Mouse (Mus musculus) kidney, embryonic 15.5 days (tissue): ENCODE results near the gene Ccdc14. TPM values are rescaled to one million over a fixed set of nuclear protein-coding genes. Genes with fewer than 3 reads are reported as not detected.
A peak's percentile ranks its signal among the peaks of the same experiment; 100 is the strongest.
"Not testable (repeated sequence)": the region's sequence is repeated elsewhere in the genome, so short reads cannot be mapped to it uniquely, and the experiment has no call there.

Source experiments
- ATAC-seq: fragments of 200-750 bp; cut with Nextera tagmentation; replicated peaks from 2 replicates; pipeline ENCODE4 v1.8.0; 2017; ENCODE audit warnings: moderate TSS enrichment; ENCODE audit not compliant: low FRiP score
- H3K27ac ChIP-seq: fragments of 300-500 bp; sonication (generic); 2 replicates; pipeline ENCODE4 v1.5.1; 2015; ENCODE audit warnings: mild to moderate bottlenecking, inconsistent platforms
- H3K27me3 ChIP-seq: fragments of 300-500 bp; sonication (generic); 2 replicates; pipeline ENCODE4 v1.6.1; 2015; ENCODE audit warnings: inconsistent platforms
- H3K36me3 ChIP-seq: fragments of 300-500 bp; sonication (generic); 2 replicates; pipeline ENCODE4 v1.6.1; 2015; ENCODE audit warnings: inconsistent platforms
- H3K4me1 ChIP-seq: fragments of 300-500 bp; sonication (generic); 2 replicates; pipeline ENCODE4 v1.6.1; 2015; ENCODE audit warnings: inconsistent platforms
- H3K4me2 ChIP-seq: fragments of 300-500 bp; sonication (generic); 2 replicates; pipeline ENCODE4 v1.6.1; 2015; ENCODE audit warnings: moderate library complexity, mild to moderate bottlenecking, inconsistent platforms
- H3K4me3 ChIP-seq: fragments of 300-500 bp; sonication (generic); replicated peaks from 2 replicates; pipeline ENCODE4 v1.5.1; 2015; ENCODE audit warnings: mild to moderate bottlenecking, inconsistent platforms
- H3K9ac ChIP-seq: fragments of 300-500 bp; sonication (generic); 2 replicates; pipeline ENCODE4 v1.6.1; 2015; ENCODE audit warnings: mild to moderate bottlenecking, inconsistent platforms
- H3K9me3 ChIP-seq: fragments of 300-500 bp; sonication (generic); replicated peaks from 2 replicates; pipeline ENCODE4 v1.6.1; 2016; ENCODE audit warnings: inconsistent platforms
- WGBS: fragments of 180-500 bp; shearing (Covaris S2); methylation state at CpG from one replicate; pipeline ENCODE4 v1.1.7; 2015; ENCODE audit warnings: mixed read lengths; 5-methylcytosine and 5-hydroxymethylcytosine counted together
- polyA plus RNA-seq: library from polyadenylated mRNA; unstranded; fragments of >200 nt; fragmentation: Nextera tagmentation; extraction: Ambion mirVana; gene quantifications from 2 replicates; pipeline ENCODE4 v1.2.1, GENCODE M21; 2015

The Ccdc14 gene
- polyA plus RNA-seq, 1 experiment from 2014 or later, result 7.6 TPM

GRCm38 (mm10) chr16:34725156-34725555 is 34.7 kb downstream of the Ccdc14 start:
- 94% methylated on average over 3 of the region's 3 CpGs for WGBS

GRCm38 (mm10) chr16:34728610-34729009 is 38.2 kb downstream of the Ccdc14 start:
- H3K4me1 ChIP-seq, H3K4me2 ChIP-seq, ATAC-seq, H3K9ac ChIP-seq, H3K27me3 ChIP-seq, H3K9me3 ChIP-seq, H3K27ac ChIP-seq, H3K4me3 ChIP-seq: not testable (repeated sequence)
- H3K36me3 ChIP-seq, result peaks cover 25% of the 10 kb centered on the region

More at GRCm38 (mm10) chr16:34725156-34725555, 34.7 kb downstream of the Ccdc14 start:
- no peak overlapping the region for H3K4me2 ChIP-seq
- H3K9ac ChIP-seq, result no peak overlapping the region
- H3K27me3 ChIP-seq, result no peaks in the 10 kb centered on the region
- H3K9me3 ChIP-seq, result no peaks in the 10 kb centered on the region
- no peak overlapping the region for H3K27ac ChIP-seq
- H3K4me3 ChIP-seq, result no peak overlapping the region
- ATAC-seq, result no peak
- no peaks in the 10 kb centered on the region for H3K4me1 ChIP-seq
- H3K36me3 ChIP-seq, result peaks cover 45% of the 10 kb centered on the region

- Histone ChIP-seq H3K9me3 (no peaks in the 10 kb centered on the region), H3K27ac (no peak overlapping the region), H3K27me3 (no peaks in the 10 kb centered on the region), H3K4me2 (no peak overlapping the region), H3K4me1 (no peaks in the 10 kb centered on the region), H3K4me3 (no peak overlapping the region), H3K9ac (no peak overlapping the region), H3K36me3 (peaks cover 20% of the 10 kb centered on the region)
- ATAC-seq, result no peak
- 84% methylated on average over 1 of the region's 1 CpGs for WGBS
These were observed 39.0 kb downstream of the Ccdc14 start for GRCm38 (mm10) chr16:34729371-34729770.

GRCm38 (mm10) chr16:34738656-34739233 is 48.3 kb downstream of the Ccdc14 start:
- no peak for ATAC-seq
- Histone ChIP-seq H3K9me3 (no peaks in the 10 kb centered on the region), H3K4me1 (no peaks in the 10 kb centered on the region), H3K9ac (no peak overlapping the region), H3K27me3 (peaks cover 6% of the 10 kb centered on the region; the same call in 1 of the 2 replicates), H3K36me3 (no peaks in the 10 kb centered on the region), H3K27ac (no peak overlapping the region), H3K4me3 (no peak overlapping the region), H3K4me2 (no peak overlapping the region)
- 91% methylated on average over 4 of the region's 4 CpGs for WGBS

GRCm38 (mm10) chr16:34742930-34743329 is 52.5 kb downstream of the Ccdc14 start:
- ATAC-seq, result no peak
- H3K4me3 ChIP-seq, result no peak overlapping the region

GRCm38 (mm10) chr16:34745065-34745585 is 54.7 kb downstream of the Ccdc14 start, which contains the start of gene Mylk:
Gene Mylk, plus strand, starts transcription at chr16:34745210.
- Histone ChIP-seq H3K9me3 (no peaks in the 10 kb centered on the region), H3K36me3 (no peaks in the 10 kb centered on the region), H3K27me3 (peaks cover 24% of the 10 kb centered on the region), H3K4me2 (peak within 1 kb of the TSS; percentile 90), H3K27ac (peak within 1 kb of the TSS; percentile 69; the same call in 1 of the 2 replicates), H3K4me1 (peaks cover 36% of the 10 kb centered on the region), H3K9ac (peak within 1 kb of the TSS; percentile 59), H3K4me3 (peak within 1 kb of the TSS; percentile 54)
- under 1% methylated on average over 48 of the region's 48 CpGs for WGBS
- peak; percentile 94 for ATAC-seq

More at GRCm38 (mm10) chr16:34742930-34743329, 52.5 kb downstream of the Ccdc14 start:
- Histone ChIP-seq H3K4me1 (peaks cover 16% of the 10 kb centered on the region), H3K9ac (no peak overlapping the region), H3K4me2 (no peak overlapping the region), H3K36me3 (no peaks in the 10 kb centered on the region), H3K9me3 (no peaks in the 10 kb centered on the region), H3K27ac (no peak overlapping the region), H3K27me3 (peaks cover 24% of the 10 kb centered on the region)
- 55% methylated on average over 2 of the region's 2 CpGs for WGBS

GRCm38 (mm10) chr16:34748081-34748720 is 57.8 kb downstream of the Ccdc14 start:
- H3K9ac ChIP-seq, result no peak overlapping the region
- H3K36me3 ChIP-seq, result no peaks in the 10 kb centered on the region
- no peak for ATAC-seq
- WGBS, result 22% methylated on average over 11 of the region's 11 CpGs
- no peaks in the 10 kb centered on the region for H3K9me3 ChIP-seq
- peak overlapping the region; percentile 13; the same call in 1 of the 2 replicates for H3K4me2 ChIP-seq
- H3K27me3 ChIP-seq, result peaks cover 23% of the 10 kb centered on the region
- peaks cover 49% of the 10 kb centered on the region for H3K4me1 ChIP-seq
- peak overlapping the region; percentile 14; the same call in 1 of the 2 replicates for H3K27ac ChIP-seq
- H3K4me3 ChIP-seq, result no peak overlapping the region

GRCm38 (mm10) chr16:34749536-34749935 is 59.1 kb downstream of the Ccdc14 start:
- ATAC-seq, result no peak
- WGBS, result 54% methylated on average over 4 of the region's 4 CpGs
- Histone ChIP-seq H3K9ac (no peak overlapping the region), H3K4me2 (no peak overlapping the region), H3K27me3 (peaks cover 11% of the 10 kb centered on the region), H3K36me3 (no peaks in the 10 kb centered on the region), H3K4me1 (peaks cover 50% of the 10 kb centered on the region), H3K27ac (no peak overlapping the region), H3K9me3 (no peaks in the 10 kb centered on the region), H3K4me3 (no peak overlapping the region)

GRCm38 (mm10) chr16:34752026-34752425 is 61.6 kb downstream of the Ccdc14 start:
- no peaks in the 10 kb centered on the region for H3K36me3 ChIP-seq
- no peak for ATAC-seq
- no peak overlapping the region for H3K4me3 ChIP-seq

GRCm38 (mm10) chr16:34752977-34753376 is 62.6 kb downstream of the Ccdc14 start:
- no peaks in the 10 kb centered on the region for H3K36me3 ChIP-seq
- no peak overlapping the region for H3K27ac ChIP-seq
- 81% methylated on average over 3 of the region's 3 CpGs for WGBS
- H3K9me3 ChIP-seq, result no peaks in the 10 kb centered on the region
- peaks cover 53% of the 10 kb centered on the region for H3K4me1 ChIP-seq
- no peak overlapping the region for H3K4me3 ChIP-seq
- no peaks in the 10 kb centered on the region; the same call in 1 of the 2 replicates for H3K27me3 ChIP-seq
- no peak overlapping the region for H3K4me2 ChIP-seq
- H3K9ac ChIP-seq, result no peak overlapping the region
- ATAC-seq, result no peak

More at GRCm38 (mm10) chr16:34752026-34752425, 61.6 kb downstream of the Ccdc14 start:
- Histone ChIP-seq H3K27ac (peak overlapping the region; percentile 25), H3K9ac (no peak overlapping the region), H3K27me3 (no peaks in the 10 kb centered on the region; the same call in 1 of the 2 replicates), H3K4me1 (peaks cover 47% of the 10 kb centered on the region), H3K9me3 (no peaks in the 10 kb centered on the region), H3K4me2 (no peak overlapping the region)
- WGBS, result 24% methylated on average over 3 of the region's 3 CpGs

- H3K4me3 ChIP-seq, result no peak overlapping the region
- no peak overlapping the region for H3K4me2 ChIP-seq
- no peak overlapping the region for H3K27ac ChIP-seq
- H3K9me3 ChIP-seq, result no peaks in the 10 kb centered on the region
- H3K27me3 ChIP-seq, result no peaks in the 10 kb centered on the region
- ATAC-seq, result no peak
- H3K36me3 ChIP-seq, result no peaks in the 10 kb centered on the region
- peaks cover 25% of the 10 kb centered on the region for H3K4me1 ChIP-seq
- 66% methylated on average over 7 of the region's 7 CpGs for WGBS
- H3K9ac ChIP-seq, result no peak overlapping the region
These were observed 66.6 kb downstream of the Ccdc14 start for GRCm38 (mm10) chr16:34756991-34757390.

GRCm38 (mm10) chr16:34758205-34758604 is 67.8 kb downstream of the Ccdc14 start:
- 35% methylated on average over 5 of the region's 5 CpGs for WGBS
- ATAC-seq, result peak; percentile 69
- H3K4me2 ChIP-seq, result no peak overlapping the region
- no peak overlapping the region for H3K9ac ChIP-seq
- no peaks in the 10 kb centered on the region for H3K9me3 ChIP-seq
- peaks cover 23% of the 10 kb centered on the region for H3K4me1 ChIP-seq
- no peaks in the 10 kb centered on the region for H3K27me3 ChIP-seq
- no peaks in the 10 kb centered on the region for H3K36me3 ChIP-seq
- no peak overlapping the region for H3K4me3 ChIP-seq
- 0 out of 2 replicates have a peak overlapping the region, but pooled peaks have one; percentile 22 for H3K27ac ChIP-seq
